Mouse (Mus musculus): ENCODE measurements around the gene Supt4a. TPM values are rescaled to one million over a fixed set of nuclear protein-coding genes. Genes with fewer than 3 reads are reported as not detected.

The Supt4a gene
- total RNA-seq, 2 experiments from 2014 or later = 36.8 TPM

DNA sequence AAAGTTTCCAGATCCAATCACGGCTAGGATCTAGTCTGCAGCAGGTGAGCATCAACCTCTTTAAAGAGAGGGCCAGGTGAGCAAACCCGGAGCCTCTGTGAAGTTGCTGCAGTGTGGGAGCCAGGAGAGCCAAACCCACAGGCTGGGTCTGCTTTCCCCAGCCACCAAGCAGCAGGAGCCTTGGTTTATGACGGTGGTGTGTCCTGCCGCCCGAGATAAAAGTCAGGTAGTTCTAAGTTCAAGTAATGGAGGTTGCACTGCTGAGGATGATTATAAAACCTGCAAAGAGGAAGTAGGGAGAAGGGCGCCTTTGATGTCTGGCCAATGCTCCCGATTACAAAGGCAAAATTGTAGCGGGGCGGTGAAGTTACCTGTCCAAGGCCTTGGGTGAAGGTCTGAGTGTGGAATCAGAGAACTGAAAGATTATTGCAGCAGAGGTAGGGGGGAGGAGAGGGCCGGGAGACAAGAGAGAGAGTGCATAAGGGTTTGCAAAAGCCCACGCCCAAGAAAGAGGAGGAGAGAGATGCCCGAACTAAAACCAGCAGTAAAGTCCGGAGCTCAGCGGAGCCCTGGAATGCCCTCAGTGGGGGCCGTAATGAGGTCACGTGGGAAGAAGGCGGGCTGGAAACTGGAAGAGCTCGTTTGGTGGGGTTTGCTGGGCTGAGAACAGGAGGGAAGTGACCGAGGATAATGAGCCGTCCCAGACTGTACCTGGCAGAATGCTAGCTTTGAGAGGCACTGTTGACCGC lies 27.7 kb upstream of the Supt4a start:
- Histone ChIP-seq H3K4me3 (peak overlapping the region; percentile 48), H3K27ac (no peak overlapping the region)
- no peak for TF ChIP-seq CTCF (IDR thresholded peaks at IDR 0.05)
- intact Hi-C loops (cut with DNase I) = no loop called here
- DNase-seq = no peak

DNA sequence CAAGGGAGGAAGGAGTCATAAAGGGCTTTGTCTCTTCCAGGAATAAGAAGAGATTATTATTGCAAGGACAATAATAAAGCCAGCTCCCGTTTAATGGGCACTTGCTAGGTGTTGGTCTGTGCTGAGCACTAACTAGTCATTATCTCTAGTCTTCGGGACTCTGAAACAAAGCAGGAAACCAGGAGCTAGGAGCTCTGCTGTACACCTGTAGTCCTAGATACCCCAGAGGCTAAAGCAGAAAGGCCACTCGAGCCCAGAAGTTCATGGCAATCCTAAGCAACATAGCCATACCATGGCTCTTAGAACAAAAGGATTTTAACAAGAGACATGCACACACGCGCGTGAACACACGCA lies 27.1 kb upstream of the Supt4a start:
- intact Hi-C loops (cut with DNase I) = no loop called here
- no peak for DNase-seq
- no peak overlapping the region for H3K27ac ChIP-seq
- TF ChIP-seq CTCF (IDR thresholded peaks at IDR 0.05) = no peak
- peak overlapping the region; percentile 48 for H3K4me3 ChIP-seq

DNA sequence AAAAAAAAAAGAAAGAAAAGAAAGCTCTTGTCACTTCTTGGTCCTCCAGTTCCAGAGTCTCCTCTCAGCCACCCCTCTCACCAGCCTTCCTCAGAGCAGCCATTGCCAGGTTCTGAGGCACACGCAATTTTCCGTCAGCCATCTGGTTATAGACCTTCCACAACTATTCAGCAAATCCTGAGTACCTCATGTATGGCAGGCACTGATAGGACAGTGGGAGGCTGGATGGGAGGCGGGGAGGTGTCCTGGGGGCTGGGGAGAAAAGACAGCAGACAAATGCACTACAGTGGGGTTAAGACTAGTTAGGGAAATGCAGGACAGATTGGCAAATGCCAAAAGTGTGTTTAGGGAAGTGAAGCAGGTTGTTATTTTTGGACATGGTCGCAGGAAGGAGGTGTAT lies 25.2 kb upstream of the Supt4a start:
- DNase-seq = no peak
- H3K4me3 ChIP-seq = no peak overlapping the region
- TF ChIP-seq CTCF (IDR thresholded peaks at IDR 0.05) = no peak
- intact Hi-C loops (cut with DNase I) = no loop called here
- no peak overlapping the region for H3K27ac ChIP-seq

DNA sequence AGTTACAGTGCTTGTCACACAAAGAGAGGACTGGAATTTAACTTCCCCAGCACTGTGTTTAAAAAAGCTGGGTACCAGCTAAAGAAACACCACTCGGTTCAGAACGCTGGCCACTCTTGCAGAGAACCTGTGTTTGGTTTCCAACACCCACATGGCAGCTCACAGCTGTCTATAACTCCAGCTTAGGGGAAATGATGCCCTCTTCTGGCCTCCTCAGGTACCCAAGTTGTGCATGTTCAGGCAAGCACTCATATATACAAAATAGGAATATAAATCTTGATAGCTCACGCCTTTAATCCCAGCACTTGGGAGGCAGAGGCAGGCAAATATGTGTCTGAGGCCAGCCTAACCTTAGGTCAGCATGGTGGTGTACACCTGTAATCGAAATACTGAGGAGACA lies 21.4 kb upstream of the Supt4a start:
- intact Hi-C loops (cut with DNase I) = no loop called here
- H3K27ac ChIP-seq = no peak overlapping the region
- no peak overlapping the region for H3K4me3 ChIP-seq
- no peak for TF ChIP-seq CTCF (IDR thresholded peaks at IDR 0.05)
- DNase-seq = no peak

DNA sequence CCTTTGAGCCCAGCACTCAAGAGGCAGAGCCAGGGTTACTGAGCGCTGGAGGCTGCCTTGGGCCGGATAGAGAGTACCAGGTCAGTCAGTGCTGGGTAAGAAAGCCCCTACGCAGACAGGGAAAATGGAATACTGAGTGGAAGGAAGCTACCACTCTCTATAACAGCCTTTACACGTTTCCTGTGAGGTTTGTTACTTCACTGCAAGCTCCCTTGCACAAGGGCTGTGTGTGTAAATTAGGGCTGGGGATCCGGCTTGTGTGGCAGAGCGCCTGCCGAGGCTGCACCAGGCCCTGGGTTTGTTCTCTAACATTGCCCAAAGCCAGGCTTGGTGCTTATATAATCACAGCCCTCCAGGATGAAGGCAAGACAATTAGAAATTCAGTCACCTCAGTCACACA lies 17.8 kb upstream of the Supt4a start:
- Histone ChIP-seq H3K27ac (no peak overlapping the region), H3K4me3 (no peak overlapping the region)
- no peak for DNase-seq
- TF ChIP-seq CTCF (IDR thresholded peaks at IDR 0.05) = no peak
- intact Hi-C loops (cut with DNase I) = no loop called here

DNA sequence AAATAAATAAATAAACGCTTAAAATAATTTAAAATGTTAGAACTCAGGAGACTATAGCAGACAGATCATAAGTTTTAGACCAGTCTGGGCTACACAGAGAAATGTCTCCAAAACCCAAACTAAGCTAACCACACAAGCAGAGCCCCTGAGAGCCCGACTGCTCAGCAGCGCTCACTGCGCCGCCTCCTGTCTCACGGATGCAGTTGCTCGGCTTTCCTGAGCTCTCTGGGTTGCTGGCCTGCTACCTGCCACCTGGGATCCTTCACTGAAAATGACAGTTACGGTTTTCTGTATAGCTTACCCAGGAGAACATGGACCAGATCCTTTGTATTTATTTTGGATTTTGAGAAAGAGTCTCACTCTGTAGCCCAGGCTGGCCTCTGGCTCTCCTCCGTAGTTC lies 17.0 kb upstream of the Supt4a start:
- H3K27ac ChIP-seq = no peak overlapping the region
- no peak for DNase-seq
- intact Hi-C loops (cut with DNase I) = no loop called here

DNA sequence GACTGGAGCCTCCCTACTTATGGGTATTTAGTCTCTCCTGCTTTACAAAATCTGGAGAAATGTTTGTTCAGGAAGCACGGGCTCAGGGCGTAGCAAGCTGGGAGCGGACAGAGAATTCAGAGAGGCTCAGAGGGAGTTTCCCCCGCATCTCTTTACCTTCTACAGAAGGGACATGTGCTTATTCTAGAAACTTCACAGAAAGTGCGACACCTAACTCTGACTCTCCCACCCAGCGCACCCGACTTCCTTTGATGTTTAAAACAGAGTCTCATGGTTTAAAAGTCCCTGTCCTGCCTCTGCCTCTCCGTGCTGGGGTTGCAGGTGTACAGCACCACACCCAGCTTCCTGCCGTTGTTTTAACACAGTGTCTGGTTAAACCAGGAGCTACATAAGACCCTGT lies 16.5 kb upstream of the Supt4a start:
- TF ChIP-seq CTCF (IDR thresholded peaks at IDR 0.05) = no peak

More for the DNA sequence above, 17.0 kb upstream of the Supt4a start:
- no peak for TF ChIP-seq CTCF (IDR thresholded peaks at IDR 0.05)
- H3K4me3 ChIP-seq = no peak overlapping the region

DNA sequence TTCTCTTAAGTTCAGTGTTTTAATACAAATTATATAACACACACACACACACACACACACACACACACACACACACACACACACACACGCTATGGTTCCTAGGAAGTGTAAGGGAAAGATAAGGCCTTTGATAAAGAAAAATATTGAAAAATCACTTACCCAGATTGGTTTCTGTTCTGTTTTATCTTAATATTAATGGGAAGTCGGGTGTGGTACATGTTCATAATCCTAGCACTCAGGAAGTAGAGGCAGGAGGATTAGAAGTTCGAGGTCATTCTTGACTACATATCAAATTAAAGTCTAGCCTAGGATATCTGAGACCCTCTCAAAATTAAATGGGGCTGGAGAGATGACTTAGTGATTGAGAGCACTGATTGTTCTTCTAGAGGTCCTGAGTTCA lies 15.2 kb upstream of the Supt4a start:
- Histone ChIP-seq H3K4me3 (no peak overlapping the region), H3K27ac (no peak overlapping the region)
- intact Hi-C loops (cut with DNase I) = no loop called here
- TF ChIP-seq CTCF (IDR thresholded peaks at IDR 0.05) = no peak
- no peak for DNase-seq

More for the DNA sequence above, 16.5 kb upstream of the Supt4a start:
- no peak for DNase-seq
- Histone ChIP-seq H3K27ac (no peak overlapping the region), H3K4me3 (no peak overlapping the region)
- intact Hi-C loops (cut with DNase I) = no loop called here

DNA sequence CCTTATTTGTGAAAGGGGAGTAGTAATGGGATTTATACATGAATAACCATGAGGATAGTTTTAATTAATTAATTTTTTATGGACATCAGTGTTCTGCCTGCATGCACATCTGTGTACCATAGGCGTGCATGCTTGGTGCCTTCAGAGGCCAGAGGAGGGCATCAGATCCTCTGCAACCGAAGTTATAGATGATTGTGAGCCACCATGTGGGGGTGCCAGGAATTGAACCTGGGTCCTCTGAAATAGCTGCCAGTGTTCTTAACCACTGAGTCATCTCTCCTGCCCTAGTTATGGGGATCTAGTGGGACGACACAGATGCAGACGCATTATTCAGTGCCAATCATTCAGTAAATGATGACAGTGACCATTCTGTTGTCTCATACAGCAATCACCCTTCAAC lies 14.5 kb upstream of the Supt4a start:
- no peak for TF ChIP-seq CTCF (IDR thresholded peaks at IDR 0.05)

DNA sequence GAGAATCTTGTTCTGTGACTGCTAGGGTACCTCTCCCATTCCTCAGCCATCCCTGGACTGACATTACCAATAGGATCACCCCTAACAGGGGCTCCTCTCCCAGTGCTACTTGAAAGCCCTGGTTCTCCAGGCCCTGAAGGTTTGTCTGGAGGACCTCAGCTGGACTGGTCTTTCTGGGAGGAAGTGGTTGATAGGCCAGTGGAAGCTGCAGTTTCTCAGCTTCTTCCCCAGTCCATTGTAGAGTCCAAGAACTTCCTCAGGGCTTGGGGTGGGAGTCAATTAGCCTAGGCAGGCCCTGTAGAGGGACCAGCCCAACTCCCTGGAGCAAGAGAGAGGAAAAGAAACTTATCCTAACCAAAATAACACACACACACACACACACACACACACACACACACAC lies 11.8 kb upstream of the Supt4a start:
- no peak overlapping the region for H3K27ac ChIP-seq
- intact Hi-C loops (cut with DNase I) = no loop called here
- DNase-seq = no peak

More for the DNA sequence above, 14.5 kb upstream of the Supt4a start:
- Histone ChIP-seq H3K4me3 (no peak overlapping the region), H3K27ac (no peak overlapping the region)
- no peak for DNase-seq
- intact Hi-C loops (cut with DNase I) = no loop called here

DNA sequence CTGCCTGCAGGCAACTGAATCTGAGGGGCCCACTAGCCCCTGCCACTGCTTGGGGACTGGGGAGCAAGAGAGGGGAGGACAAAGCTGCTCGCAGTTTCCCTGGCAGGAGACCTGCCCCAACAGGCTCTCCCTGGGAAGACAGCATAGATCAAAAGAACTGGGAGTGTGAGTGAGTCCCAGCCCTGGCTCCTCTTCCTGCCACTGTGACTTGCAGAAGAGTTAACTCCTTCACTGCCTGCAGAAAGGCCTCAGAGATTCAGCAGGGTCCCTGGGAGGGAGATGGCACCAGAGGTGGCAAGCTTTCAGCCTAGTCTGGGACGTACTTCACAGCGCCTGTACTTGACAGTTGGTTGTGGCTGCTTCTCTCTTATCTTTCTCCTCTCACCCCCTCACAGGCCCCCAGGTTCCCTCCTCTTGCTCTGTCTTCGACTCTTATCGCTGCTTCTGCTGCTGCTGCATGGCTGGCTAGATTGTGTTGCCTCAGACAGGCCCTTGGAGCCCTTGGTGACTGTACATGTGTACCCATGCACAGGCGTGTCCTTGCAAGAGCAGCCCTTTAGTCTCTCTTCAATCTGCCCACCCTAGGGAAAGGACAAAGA lies 11.3 kb upstream of the Supt4a start:
- intact Hi-C loops (cut with DNase I) = no loop called here
- H3K27ac ChIP-seq = no peak overlapping the region
- H3K4me3 ChIP-seq = no peak overlapping the region
- no peak for TF ChIP-seq CTCF (IDR thresholded peaks at IDR 0.05)
- no peak for DNase-seq

More for the DNA sequence above, 11.8 kb upstream of the Supt4a start:
- no peak overlapping the region for H3K4me3 ChIP-seq
- no peak for TF ChIP-seq CTCF (IDR thresholded peaks at IDR 0.05)

DNA sequence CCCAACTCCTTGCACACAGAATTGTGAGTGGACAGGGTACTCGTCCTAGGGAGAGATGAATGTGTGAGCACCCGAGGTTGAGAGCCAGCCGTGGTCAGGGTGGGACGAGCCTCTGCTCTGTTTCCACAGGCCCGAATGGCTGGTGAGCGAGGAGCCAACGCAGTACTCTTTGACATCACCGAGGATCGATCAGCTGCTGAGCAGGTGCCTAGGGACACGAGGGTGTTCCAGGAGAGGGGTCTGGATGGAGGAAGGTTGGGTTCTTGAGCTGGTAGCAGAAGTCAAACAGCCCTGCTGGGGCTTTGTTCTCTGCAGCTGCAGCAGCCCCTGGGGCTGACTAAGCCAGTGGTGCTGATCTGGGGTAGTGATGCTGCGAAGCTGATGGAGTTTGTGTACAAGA lies 10.3 kb upstream of the Supt4a start:
- Histone ChIP-seq H3K27ac (no peak overlapping the region), H3K4me3 (no peak overlapping the region)
- intact Hi-C loops (cut with DNase I) = no loop called here
- TF ChIP-seq CTCF (IDR thresholded peaks at IDR 0.05) = no peak
- no peak for DNase-seq

DNA sequence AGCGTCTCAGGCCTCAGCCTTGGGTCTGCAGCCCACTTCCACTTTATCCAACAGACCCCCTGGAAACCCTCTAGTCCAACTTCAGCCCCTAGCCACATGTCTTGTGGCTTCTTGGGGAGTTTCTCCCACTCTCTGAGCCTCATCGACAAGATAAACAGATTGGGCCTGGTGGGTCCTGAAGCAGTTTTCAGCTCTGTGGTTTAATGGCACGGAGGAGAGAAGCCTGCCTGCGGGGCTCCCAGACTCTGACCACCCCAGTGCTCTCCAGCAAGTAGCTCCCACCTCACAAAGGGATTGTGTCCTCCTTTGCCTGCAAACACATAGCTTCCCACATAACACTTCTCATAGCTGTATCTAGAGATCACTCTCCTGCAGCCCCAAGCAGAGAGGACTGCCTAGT lies 9.9 kb upstream of the Supt4a start:
- H3K27ac ChIP-seq = no peak overlapping the region
- TF ChIP-seq CTCF (IDR thresholded peaks at IDR 0.05) = no peak
- no peak for DNase-seq
- H3K4me3 ChIP-seq = no peak overlapping the region
- intact Hi-C loops (cut with DNase I) = no loop called here
